Mouse (Mus musculus): Measurements from ENCODE around the gene Tfap2a. TPM values are rescaled to one million over a fixed set of nuclear protein-coding genes. Genes with fewer than 3 reads are reported as not detected.

The Tfap2a gene
- total RNA-seq, 2 experiments from 2014 or later = 0.33 to 0.36 TPM

DNA sequence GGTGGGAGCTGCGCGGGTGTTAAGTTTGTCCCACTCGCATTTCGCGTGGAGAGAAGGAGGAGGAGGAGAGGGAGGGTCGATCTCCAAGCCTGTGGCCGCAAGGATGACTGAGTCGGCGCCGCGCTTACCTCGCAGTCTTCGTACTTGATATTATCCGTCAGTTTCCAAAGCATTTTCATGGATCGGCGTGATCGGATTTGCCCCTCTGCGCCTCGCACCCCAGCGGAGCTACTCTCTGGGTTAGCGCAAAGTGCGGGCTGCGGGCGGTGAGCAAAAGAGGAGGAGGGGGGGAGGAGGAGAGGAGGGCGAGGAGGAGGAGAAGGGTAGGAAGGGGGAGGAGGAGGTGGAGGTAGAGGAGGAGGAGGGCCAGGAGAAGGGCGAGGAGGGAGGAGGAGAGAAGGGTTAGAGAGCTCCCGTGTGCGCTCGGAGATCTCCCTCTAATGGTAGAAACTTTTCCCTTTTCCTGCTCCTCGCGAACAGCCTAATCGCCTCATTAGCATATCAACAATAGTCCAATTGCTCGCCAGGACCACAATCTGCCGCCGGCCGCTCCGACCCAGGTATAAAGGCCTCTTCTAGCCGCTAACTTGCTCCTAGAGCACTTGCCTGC is 4.5 kb downstream of the Tfap2a start:
- no peak for DNase-seq

DNA sequence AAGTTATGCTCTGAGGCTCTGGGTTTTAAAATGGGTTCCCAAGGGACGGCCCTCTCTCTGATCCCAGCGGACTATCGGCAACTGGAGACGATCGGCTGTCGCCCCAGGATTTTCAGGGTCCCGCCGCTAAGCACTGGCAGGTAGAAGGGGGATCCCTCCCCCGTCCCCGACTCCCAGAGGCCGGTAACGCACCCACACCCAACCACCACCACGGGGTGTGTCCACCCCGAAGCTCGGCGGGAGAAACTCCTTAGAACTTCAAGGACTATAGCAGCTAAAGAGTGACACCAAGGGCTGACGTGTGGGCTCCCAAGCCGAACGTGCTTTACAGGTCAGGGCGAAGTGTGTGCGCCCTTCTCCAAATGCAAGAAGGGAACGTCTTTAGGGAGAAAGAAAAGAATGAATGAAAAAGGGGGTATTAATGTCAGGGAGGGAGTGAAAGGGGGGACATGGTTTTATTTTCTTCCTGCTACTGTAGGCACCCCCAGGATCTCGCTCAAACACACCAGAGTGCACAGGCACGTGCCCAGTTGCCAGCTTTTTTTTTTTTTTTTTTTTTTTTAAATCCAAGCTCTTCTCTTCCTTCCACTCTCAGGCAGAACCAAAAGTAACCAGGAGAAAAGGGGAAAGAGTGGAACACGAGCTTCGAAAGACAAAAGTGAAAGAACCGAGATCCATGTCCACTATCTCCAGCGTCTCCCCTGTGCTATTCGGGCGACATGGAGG is 5.2 kb downstream of the Tfap2a start:
- DNase-seq = no peak

DNA sequence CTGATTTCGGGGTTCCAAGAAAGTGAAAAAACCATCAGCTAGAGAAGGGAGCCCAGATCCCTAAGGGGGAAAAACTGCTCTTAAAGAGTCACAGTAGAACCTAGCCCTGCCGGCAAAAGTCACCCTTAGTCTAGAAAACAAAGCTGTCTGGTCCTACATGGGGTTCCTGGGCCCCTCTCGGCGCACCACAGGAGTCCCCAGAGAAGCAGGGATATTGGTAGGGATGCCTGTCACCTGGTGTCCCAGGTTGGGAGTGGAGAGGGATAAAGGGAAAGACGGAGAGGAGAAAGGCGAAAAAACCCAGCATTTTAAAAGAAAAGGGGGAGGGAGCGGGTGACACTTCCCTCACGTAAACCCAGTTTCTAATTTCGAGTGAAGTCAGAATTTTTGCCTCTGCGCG is 6.1 kb downstream of the Tfap2a start:
- no peak for DNase-seq

DNA sequence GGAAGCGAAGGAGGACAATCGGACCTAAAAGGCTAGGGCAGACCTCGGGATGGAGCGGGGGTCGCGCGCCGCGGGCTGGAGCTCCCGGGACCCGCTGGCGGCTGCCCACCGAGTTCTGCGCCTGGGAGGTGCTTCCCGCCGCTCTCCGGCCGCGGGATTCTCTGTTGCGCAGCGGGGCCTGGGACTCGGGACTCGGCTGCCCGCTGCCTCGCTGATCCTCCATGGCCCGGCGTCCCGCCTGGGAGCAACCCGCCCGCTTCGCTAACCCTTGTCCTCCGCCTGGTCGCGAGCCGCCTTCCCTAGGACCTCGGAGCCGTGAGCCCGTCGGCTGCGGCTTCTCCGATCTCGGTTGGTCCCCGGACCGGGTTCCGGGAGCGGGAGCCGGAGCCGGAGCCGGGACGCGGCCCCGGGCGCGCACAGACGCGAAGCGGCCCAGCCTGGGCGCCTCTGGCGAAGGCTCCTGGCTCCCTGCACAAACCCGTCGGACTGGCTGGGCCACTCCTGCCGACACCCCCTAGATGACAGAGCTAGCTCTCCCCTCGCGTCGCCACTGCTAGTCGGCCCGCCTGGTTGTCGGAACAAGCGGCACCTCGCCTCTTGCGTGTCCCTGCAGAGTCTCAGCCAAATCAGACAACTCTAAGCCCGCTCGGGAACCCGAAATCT is 6.9 kb downstream of the Tfap2a start:
- DNase-seq = peak; percentile 46

DNA sequence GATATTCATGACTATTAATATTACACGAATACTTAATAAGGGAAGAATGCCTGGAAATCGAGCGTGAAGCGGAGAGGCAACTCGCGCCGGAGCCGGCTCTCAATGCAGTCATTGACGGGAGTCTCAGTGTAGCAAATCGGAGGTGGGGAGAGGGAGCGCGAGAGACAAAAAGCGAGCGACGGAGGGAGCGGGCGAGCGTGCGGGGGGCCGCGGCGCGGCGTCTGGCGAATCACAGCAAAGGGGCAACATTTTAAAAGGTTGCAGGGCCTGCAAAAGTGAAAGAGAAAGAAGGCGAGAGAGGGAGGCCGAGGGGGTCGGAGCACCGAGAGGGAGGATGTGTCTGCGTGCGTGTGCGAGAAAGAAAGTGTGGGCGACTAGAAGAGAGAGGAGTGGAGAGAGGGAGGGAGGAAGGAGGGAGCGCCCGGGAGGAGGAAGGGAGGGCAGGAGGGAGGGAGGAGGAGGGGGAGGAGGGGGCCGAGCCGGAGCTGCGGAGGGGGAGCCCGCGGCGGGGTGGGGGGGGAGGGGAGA is 7.5 kb downstream of the Tfap2a start:
- DNase-seq = peak; percentile 39

DNA sequence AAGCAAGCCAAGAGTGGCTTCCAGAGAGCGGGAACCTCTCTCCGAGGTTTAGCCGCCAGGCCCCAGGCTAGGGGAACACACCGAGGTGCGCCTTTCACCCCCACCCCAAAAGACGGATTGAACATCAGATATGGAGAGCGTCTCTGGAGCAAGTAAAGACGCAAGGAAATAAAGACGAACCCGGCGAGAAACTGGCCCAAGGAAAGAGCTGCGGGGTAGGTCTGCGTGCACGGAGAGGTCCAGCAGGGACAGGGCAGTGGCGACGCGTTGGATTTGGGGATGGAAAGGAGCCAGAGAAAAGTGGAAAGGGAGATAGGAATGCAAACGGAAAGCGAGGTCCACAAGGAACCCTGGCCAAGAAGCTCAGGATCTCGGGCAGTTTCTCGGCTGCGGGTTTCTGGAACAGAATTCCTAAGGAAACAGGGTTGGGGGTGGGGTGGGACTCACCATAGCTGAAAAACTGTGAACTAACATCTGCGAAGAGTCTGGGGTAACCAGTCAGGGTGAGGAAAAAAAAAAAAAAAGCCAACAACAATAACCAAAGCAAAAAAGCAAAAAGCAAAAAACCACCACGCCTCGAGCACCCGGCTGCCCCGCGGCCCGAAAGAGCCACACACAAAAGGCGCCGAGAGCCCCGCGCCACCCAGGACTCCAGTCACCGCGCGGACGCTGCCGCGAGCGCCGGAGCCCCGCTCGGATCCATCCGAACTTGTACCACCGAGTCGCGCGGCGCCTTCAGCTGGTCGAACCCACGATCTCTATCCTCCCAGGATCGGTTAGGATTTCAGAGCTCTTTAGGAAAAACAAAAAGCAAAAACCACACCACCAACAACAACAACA is 8.4 kb downstream of the Tfap2a start:
- no peak for DNase-seq

DNA sequence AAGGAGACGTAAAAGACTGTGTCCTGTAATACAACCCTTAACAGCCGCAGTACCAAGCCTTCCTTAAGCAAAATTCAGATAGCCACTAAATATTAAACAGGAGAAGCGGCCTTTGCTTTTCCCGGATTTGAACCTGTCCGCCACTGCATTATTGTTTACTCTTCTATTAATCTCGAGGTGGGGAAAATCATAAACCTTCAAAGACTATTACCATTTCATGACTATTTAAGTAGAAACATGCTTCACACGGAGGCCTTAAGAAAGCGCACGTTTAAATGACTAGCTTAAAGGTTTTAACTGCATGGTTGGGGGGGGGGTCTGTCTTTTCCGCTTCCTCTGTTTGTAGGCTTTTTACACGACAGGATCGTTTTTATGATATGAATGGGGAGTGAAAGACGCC is 9.1 kb downstream of the Tfap2a start:
- no peak for DNase-seq

DNA sequence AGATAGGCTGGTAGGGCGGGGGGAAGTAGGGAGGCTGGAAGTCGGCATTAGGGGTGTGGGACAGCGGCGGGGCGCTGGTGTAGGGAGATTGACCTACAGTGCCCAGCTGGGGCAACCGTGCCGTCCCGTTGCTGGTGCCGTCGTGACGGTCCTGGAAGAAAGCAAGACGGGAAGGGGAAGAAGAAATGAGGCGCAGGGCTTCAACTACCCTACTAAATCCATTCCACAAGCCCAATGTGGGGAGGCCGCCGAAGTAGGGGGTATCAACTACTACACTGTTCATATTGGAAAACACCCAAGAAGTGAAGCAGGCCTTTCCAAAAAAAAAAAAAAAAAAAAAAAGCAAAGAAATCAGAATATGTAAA is 9.6 kb downstream of the Tfap2a start:
- DNase-seq = no peak

DNA sequence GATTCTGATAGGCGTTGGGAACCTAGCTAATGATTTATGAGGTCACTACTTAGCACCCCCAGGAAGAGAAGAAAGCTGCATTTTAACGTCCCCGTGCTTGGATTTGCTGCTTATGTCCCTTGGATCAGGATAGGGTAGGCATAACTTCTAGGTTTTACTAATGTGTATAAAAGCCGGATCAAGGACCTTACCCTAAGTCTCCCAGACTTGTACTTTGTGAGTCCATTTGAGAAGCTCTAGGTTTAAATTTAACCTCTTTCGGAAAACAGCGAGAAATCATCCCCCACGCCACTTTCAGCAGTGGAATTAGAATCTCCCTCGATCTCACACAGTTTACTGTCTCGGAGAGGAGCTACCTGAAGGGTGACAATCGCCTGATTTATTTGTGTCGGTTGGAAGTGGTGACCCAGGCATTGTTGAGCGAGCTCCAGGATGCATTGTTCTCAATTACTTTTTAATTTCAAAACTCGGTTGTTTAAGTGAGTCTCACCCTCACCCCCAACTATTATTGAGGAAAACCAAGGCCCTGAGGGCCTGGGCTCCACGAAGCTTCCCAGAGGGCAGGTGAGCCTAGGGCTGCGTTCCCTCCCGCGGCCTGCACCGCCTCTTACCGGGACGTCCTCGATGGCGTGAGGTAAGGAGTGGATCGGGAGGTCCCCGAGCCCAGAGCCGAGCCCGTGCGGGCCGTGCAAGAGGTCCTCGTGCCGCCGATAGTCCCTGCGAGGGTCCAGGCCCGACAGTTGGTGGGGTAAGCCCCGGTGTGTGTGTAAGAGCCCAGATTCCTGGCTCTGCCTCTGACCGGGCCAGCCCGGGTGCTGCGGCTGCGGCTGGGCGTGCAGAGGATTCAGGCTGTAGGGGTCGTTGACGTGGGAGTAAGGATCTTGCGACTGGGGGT is 10.2 kb downstream of the Tfap2a start:
- DNase-seq = no peak

DNA sequence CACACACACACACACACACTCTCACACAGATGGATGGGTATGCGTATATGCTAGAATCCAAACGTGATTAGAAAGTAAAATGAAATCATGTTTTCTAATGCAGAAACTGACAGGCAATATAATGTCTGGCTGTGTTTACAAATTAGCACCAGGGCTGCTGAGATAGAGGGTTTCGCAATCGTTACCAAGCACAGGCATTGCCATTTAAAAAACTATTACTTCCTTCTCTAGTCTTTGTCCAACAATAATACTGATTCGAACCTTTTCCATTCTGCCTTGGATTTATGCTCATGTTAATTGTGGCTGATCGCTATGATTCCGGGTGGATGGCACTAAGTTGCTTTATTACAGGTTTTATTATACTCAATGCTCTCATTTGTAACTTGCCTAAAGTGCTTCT is 12.3 kb downstream of the Tfap2a start:
- no peak for DNase-seq

DNA sequence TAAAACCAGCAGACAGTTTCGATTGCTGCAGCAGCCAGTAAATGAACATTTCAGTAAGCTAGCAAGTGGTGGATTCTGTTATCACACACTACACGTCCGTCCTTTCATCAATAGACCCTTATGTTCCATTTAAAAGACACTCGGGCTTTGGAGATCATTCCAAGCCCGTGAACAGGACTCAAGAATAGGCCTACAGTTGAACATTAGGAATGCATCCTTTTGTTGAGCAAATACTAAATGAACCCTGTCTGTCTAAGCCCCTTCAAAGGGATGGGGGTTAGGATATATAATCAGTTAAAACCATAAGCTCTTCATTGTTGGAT is 14.6 kb downstream of the Tfap2a start:
- no peak for DNase-seq

DNA sequence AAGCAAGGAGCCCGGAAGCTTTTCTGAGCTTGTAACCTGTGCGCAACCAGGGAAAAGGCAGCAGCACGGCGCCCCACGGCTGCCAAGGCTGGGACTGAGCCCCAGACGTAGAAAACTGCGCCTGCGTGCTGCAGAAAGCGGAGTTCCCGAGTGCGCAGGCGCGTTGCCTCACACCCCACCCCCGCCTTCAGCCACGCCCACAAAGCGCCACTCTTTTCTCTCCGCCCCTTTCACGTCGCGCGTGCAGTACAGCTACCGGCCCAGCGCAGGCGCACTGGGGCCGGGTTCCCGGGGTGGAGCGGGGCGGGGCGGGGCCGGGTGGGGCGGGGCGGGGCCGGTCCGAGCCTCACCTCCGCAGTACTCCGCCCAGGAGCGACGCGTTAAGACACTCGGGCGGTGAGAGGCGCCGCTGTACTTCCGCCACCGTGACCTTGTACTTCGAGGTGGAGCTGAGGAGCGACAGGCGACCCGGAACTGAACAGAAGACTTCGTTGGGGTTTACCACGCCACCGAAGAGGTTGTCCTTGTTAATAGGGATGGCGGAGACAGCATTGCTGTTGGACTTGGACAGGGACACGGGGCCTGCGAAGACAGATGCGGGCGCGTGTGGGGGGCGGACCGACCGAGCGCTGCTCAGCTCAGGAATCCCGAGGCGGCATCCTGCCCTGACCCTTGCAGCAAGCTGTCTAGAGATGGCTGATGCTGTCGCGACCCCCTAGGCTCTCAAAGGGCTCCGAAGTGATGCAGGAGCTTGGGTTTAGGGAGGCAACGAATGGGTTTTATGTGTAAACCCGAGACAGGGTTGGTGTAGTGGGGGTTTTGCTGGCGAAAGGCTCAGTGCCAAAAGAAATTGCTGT is 15.2 kb downstream of the Tfap2a start:
- peak; percentile 96 for DNase-seq

DNA sequence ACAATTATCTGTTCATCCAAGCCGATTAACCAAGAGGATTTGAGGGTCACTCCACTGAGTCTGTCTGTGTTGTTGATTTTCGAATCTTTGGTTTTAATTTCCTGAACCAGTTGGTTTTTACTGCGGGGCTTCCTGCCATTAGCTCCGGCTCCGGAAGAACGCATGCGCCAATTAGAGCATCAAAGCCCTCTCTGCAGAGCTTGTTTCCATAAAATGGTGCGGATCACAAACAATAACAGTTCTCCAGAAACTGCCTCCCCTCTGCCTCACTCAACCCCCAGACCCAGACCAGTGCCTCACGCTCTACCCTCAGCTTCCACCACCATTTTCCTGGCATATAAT is 18.5 kb downstream of the Tfap2a start:
- no peak for DNase-seq

DNA sequence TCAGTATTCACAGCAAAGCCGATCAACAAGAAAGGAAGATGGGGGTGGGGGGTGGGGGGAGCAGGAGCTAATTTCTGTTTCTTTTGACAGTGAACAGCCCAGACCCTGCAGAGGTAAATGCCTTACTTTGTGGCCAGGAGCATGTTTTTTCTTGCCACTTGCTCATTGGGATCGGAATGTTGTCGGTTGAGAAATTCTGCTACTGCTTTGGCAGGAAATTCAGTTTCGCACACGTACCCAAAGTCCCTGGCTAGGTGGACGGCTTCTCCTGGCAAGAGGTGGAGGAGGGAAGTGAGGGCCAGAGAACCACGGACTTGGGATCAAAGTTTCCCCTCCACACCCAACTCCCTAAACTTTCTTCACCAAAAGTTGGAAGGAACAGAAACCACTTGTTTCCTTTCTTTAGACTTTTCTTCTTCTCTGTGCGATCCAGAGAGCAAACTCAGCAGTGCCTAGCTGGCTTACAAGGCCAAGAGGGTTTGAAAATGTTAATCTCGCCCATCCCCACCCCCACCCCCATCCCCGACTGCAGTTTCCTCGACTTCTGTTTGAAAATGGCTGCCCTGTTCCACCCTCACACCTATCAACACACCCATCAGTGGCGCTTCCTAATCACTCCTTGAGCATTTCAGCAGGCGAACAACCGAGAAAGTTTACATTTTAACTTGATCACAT is 19.0 kb downstream of the Tfap2a start:
- no peak for DNase-seq

DNA sequence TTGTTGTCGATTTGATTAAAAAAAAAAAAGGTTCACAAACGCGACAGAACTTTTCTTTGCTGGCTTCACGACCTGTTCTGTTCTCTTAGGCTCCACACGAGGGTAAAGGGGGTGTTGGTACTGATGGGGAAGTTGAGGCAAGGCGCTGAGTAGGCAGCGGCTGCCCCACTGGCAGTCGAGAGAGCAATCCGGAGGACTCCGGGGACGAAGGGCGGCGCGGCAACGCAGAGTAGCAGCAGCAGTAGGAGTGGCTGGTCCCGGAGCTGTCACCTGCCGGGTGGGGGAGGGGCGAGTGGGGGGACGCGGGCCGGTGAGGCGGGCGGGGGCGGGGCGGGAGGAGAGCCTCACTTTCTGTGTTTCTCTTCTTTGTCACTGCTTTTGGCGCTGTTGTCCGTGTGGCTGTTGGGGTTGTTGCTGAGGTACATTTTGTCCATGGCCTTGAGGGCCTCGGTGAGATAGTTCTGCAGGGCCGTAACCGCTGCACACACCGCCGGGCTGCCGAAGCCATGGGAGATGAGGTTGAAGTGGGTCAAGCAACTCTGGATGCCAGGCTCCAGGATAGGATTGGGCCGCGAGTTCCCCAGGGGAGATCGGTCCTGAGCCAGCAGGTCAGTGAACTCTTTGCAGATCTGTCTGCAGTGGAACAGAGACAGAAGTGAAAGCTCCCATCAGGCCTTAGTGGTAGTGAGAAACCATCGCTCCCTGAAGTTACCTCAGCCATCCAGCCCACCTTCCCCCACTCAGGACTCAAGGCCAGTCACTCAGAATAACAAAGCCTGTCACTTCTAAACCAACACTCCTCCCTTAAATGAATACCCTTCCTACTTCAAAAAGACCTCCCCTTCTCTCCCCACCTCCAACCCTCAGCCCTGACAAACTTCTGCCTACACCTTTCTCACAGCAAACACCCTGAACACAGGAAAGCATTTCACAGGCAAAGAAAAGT is 21.1 kb downstream of the Tfap2a start:
- DNase-seq = no peak

DNA sequence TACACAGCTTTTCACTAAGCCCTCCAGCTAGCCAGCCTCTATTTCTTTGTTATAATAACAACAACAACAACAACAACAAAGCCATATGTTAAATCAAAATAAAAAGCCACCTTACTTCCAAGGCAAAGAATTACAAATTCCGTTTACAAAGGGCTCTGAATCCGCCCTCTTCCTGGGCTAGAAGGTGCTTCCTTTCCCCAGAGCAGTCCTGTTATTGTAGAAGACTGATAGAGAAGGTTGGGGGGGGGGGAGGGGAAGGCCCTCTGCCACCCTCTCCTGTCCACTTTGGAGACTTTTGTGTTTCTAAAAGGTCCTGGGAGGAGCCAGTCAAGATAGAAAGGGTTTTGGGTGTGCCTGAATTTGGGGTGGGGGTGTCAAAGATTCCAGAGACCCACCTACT is 23.6 kb downstream of the Tfap2a start:
- no peak for DNase-seq

DNA sequence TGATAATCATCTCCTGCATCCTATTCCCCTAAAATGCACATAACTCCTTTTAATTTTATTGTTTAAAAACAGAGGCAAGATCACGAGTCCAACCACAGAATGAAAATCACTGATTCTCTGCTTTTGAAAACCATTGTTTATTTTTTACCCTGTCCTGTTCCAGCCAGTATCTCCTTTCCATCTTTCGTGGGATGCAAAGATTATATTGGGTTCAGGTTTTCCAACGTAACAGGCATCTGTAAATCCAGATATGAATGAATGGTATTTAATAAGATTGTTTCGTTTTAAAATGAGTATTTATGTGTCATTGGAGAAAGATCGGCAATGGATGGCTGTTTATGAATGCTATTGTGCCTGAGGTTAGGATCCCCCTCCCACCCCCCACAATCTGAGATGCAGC is 24.5 kb downstream of the Tfap2a start:
- no peak for DNase-seq

DNA sequence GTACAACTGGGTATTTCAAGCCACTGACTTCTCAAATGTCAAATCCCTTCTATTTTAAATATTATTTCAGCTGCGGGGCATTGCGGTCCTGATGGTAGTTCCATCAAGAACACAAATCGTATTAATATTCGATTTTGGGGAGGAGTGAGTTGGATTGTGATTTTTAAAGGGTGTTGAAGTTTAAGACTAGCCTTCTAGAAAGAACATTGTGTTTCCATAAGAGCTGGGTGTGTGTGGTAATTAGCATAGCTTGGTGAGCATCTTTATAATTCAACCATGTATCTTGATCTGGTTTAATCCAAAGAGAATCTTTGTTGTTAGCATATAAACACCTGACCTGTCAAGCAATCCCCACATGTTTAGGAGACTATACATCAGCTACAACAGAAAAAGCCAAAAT is 24.9 kb downstream of the Tfap2a start:
- no peak for DNase-seq

DNA sequence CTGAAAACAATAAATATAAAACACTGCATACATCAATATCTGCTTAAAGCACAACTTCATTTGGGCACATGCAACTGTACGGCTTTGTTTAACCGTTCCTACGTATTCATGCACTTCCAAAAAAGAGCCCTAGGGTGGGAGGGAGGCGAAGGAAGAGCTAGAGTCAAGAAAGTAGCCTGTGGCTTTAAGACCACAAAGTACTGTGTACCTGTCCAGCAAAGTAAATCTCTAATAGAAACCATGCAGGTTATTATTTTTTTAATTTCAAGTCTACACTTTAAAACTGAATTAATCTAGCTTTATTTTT is 25.7 kb downstream of the Tfap2a start:
- DNase-seq = no peak

Measured in adrenal gland, postnatal 10 days (tissue).